Mouse (Mus musculus) ES-E14 (cell line): ENCODE results near the gene Olfr860. TPM values are rescaled to one million over a fixed set of nuclear protein-coding genes. Genes with fewer than 3 reads are reported as not detected.
"Not testable (repeated sequence)": the region's sequence is repeated elsewhere in the genome, so short reads cannot be mapped to it uniquely, and the experiment has no call there.

Source experiments
- DNase-seq: peaks from one replicate; pipeline ENCODE4 v3.0.0-alpha.2; 2013; ENCODE audit warnings: low read depth, low spot score
- H3K27ac ChIP-seq: 2 replicates; pipeline ENCODE4 v1.5.1; 2012; ENCODE audit warnings: low read depth, mild to moderate bottlenecking, low read length, moderate library complexity, mixed read lengths; ENCODE audit not compliant: poor library complexity, insufficient read depth, severe bottlenecking
- H3K36me3 ChIP-seq: 2 replicates; pipeline ENCODE4 v1.6.1; 2012; ENCODE audit warnings: mild to moderate bottlenecking, low read length, moderate library complexity, mixed read lengths; ENCODE audit not compliant: control insufficient read depth, poor library complexity, insufficient read depth, severe bottlenecking
- H3K4me1 ChIP-seq, 2 experiments: fragments of 150-350 bp in 1 of 2; sonication (generic) in 1 of 2; 2 replicates each; pipeline ENCODE4 v1.6.1; 2012; ENCODE audit warnings: low read length in 2 of 2, mild to moderate bottlenecking in 1 of 2, mixed read lengths in 1 of 2; ENCODE audit not compliant: control insufficient read depth in 2 of 2, insufficient read depth in 2 of 2, poor library complexity in 1 of 2
- H3K4me3 ChIP-seq, 2 experiments: fragments of 150-350 bp in 1 of 2; sonication (generic) in 1 of 2; 2 replicates each; pipeline ENCODE4 v1.5.1; 2012; ENCODE audit warnings: low read length in 2 of 2, low read depth in 1 of 2, mild to moderate bottlenecking in 1 of 2, mixed read lengths in 1 of 2; ENCODE audit not compliant: insufficient read depth in 1 of 2, poor library complexity in 1 of 2, severe bottlenecking in 1 of 2
- H3K9ac ChIP-seq: 2 replicates; pipeline ENCODE4 v1.6.1; 2012; ENCODE audit warnings: low read depth, mild to moderate bottlenecking, low read length, mixed read lengths; ENCODE audit not compliant: poor library complexity, insufficient read depth, severe bottlenecking
- H3K9me3 ChIP-seq: fragments of 150-350 bp; sonication (generic); 2 replicates; pipeline ENCODE4 v1.6.1; 2012; ENCODE audit warnings: low read depth, mild to moderate bottlenecking, low read length; ENCODE audit not compliant: control insufficient read depth, insufficient read depth
- CHD2 ChIP-seq: IDR thresholded peaks from 2 replicates; pipeline ENCODE4 v1.6.1; 2014; ENCODE audit warnings: mild to moderate bottlenecking, low read depth, low read length, inconsistent platforms
- HCFC1 ChIP-seq: IDR thresholded peaks from 2 replicates; pipeline ENCODE4 v1.6.1; 2012; ENCODE audit warnings: low read length, inconsistent platforms, borderline replicate concordance; ENCODE audit not compliant: insufficient read depth
- MAFK ChIP-seq: IDR thresholded peaks from 2 replicates; pipeline ENCODE4 v1.6.1; 2014; ENCODE audit warnings: mild to moderate bottlenecking, low read depth, low read length, inconsistent platforms; ENCODE audit not compliant: insufficient read depth
- ZC3H11A ChIP-seq: IDR thresholded peaks from 2 replicates; pipeline ENCODE4 v1.6.1; 2012; ENCODE audit warnings: low read depth, mild to moderate bottlenecking, inconsistent platforms, low read length, borderline replicate concordance
- ZNF384 ChIP-seq: IDR thresholded peaks from 2 replicates; pipeline ENCODE4 v1.6.1; 2012; ENCODE audit warnings: low read depth, low read length, inconsistent platforms
- in situ Hi-C, 2 experiments: fragments of 600-800 bp; cut with MboI; formaldehyde crosslinking; loops; one replicate each; pipeline ENCODE4 v1.15.1; 2025; ENCODE audit warnings: low sequenced_read_pairs in 2 of 2, inconsistent platforms in 1 of 2; ENCODE audit not compliant: unreplicated experiment in 2 of 2
- total RNA-seq: library from RNA; depleted of rRNA; stranded (reverse); fragments of 300-350 nt; gene quantifications from 2 replicates; pipeline ENCODE4 v1.2.3, GENCODE M21; 2012; rRNA removed

Gene Olfr860
- total RNA-seq: not detected in 2 replicates

DNA sequence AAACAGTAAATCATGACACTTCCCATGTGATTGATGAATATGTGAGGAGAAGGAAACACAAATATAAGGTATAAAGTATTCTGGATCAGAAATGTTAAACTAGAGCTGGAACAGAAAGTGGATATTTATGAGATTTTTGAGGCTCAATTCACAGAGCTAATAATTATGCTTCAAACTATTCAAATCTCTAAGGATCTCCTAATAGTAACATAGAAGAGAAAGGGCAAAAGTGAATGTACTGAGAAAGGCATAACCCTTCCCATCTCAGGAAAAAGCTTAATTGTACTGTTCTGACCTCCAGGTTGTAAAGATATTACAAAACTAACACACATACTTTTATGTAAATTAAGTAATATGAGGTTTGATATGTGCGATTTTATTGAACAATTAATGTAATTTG, at the start of gene Olfr860:
TSS of gene Olfr860 (minus strand) at position 101 of the 400 bp plus-strand sequence.
- Histone ChIP-seq H3K9me3 (no peaks in the 10 kb centered on the region), H3K27ac (no peak within 1 kb of the TSS), H3K36me3 (no peaks in the 10 kb centered on the region), H3K4me3 (no peak within 1 kb of the TSS), H3K9ac (no peak within 1 kb of the TSS), H3K4me1 (no peaks in the 10 kb centered on the region)
- no peak for TF ChIP-seq ZNF384
- TF ChIP-seq ZC3H11A: no peak
- TF ChIP-seq MAFK: no peak
- no peak for TF ChIP-seq CHD2
- TF ChIP-seq HCFC1: no peak
- in situ Hi-C loops: no loop called here
- DNase-seq: no peak

- in situ Hi-C loops: no loop called here
- Histone ChIP-seq H3K9me3 (no peaks in the 10 kb centered on the region), H3K4me3 (no peak within 1 kb of the TSS), H3K36me3 (no peaks in the 10 kb centered on the region), H3K9ac (no peak within 1 kb of the TSS), H3K4me1 (no peaks in the 10 kb centered on the region), H3K27ac (no peak within 1 kb of the TSS)
- DNase-seq: no peak
- TF ChIP-seq MAFK: no peak
- TF ChIP-seq ZNF384: no peak
- TF ChIP-seq ZC3H11A: no peak
- TF ChIP-seq HCFC1: no peak
- TF ChIP-seq CHD2: no peak
Observed at GRCm38 (mm10) chr9:19887904-19888303, 38.4 kb upstream of the Olfr860 start, which contains the start of gene Olfr862. Gene Olfr862, minus strand, starts transcription at chr9:19888004.

DNA sequence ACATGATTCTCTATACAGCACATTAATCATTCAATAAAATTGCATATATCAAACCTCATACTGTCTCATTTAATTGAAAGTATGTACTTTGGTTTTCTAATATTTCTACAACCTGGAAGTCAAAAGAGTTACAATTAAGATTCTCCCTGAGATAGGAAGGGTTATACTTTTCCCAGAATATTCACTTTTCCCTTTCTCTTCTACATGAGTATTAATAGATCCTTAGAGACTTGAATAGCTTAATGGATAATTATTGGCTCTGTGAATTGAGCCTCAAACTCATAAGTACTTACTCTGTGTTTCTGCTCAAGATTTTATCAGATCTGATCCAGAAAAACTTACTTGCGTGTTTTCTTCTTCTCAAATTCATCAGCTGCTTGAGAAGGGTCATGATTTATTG, 44.9 kb downstream of the Olfr860 start, which contains the start of gene Olfr859:
TSS of gene Olfr859 (plus strand) at position 301 of the 400 bp plus-strand sequence.
- in situ Hi-C loops, H3K9ac ChIP-seq, H3K36me3 ChIP-seq, DNase-seq, H3K27ac ChIP-seq, H3K9me3 ChIP-seq, H3K4me1 ChIP-seq, H3K4me3 ChIP-seq: not testable (repeated sequence)

DNA sequence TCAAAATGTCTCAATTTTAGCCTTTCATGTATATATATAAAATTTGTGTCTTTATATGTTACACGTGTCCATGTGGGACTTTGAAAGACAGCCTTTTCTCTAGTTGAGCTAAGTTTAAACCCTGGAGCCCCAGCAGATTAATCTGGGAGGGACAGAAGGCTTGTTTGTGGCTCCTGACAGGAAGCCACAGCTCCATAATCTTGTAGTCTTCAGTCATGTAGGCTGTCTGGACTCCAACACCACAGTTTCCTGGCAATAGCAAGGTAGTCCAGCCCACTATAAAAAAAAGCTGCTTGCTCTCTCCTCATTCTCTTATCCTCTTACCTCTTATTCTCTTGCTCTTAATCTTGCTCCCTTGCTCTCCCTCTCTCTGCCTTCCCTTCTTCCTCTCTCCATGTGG, 46.5 kb downstream of the Olfr860 start:
- Histone ChIP-seq H3K9ac (no peak overlapping the region), H3K36me3 (no peaks in the 10 kb centered on the region), H3K4me3 (no peak overlapping the region), H3K9me3 (no peaks in the 10 kb centered on the region; the same call in 1 of the 2 replicates), H3K4me1 (no peaks in the 10 kb centered on the region), H3K27ac (no peak overlapping the region)
- TF ChIP-seq CHD2 (no peak), HCFC1 (no peak), ZC3H11A (no peak), ZNF384 (no peak), MAFK (no peak)
- in situ Hi-C loops: no loop called here
- no peak for DNase-seq

Other genes with a start within 250 kb of the Olfr860 start
- 24.9 and 27.5 TPM in 2 replicates for gene Zfp317, start 227.6 kb downstream of the Olfr860 start, total RNA-seq
- not detected in 2 replicates for gene Olfr857, start 140.3 kb downstream of the Olfr860 start, total RNA-seq
- not detected in 2 replicates for gene Olfr58, start 69.5 kb downstream of the Olfr860 start, total RNA-seq
- not detected in 2 replicates for gene Olfr859, start 44.8 kb downstream of the Olfr860 start, total RNA-seq
- not detected in 2 replicates for gene Olfr862, start 38.3 kb upstream of the Olfr860 start, total RNA-seq
- gene Olfr77, start 67.1 kb upstream of the Olfr860 start, total RNA-seq: 0.27 and 0.53 TPM in 2 replicates
- not detected in 2 replicates for gene Olfr866, start 178.3 kb upstream of the Olfr860 start, total RNA-seq
- not detected in 2 replicates for gene Olfr867, start 207.8 kb upstream of the Olfr860 start, total RNA-seq
- gene Olfr868, start 248.9 kb upstream of the Olfr860 start, total RNA-seq: not detected in 2 replicates